Mouse (Mus musculus) CD8-positive naive resting alpha-beta T cell, adult 2 months (primary cell): ENCODE results near the gene Mkrn2.

ENCODE experiments used
- DNase-seq, 2 experiments: peaks; one replicate each; pipeline ENCODE4 v3.0.0; 2022; ENCODE audit warnings: low read depth in 2 of 2, low spot score in 2 of 2

Mkrn2 gene

DNA sequence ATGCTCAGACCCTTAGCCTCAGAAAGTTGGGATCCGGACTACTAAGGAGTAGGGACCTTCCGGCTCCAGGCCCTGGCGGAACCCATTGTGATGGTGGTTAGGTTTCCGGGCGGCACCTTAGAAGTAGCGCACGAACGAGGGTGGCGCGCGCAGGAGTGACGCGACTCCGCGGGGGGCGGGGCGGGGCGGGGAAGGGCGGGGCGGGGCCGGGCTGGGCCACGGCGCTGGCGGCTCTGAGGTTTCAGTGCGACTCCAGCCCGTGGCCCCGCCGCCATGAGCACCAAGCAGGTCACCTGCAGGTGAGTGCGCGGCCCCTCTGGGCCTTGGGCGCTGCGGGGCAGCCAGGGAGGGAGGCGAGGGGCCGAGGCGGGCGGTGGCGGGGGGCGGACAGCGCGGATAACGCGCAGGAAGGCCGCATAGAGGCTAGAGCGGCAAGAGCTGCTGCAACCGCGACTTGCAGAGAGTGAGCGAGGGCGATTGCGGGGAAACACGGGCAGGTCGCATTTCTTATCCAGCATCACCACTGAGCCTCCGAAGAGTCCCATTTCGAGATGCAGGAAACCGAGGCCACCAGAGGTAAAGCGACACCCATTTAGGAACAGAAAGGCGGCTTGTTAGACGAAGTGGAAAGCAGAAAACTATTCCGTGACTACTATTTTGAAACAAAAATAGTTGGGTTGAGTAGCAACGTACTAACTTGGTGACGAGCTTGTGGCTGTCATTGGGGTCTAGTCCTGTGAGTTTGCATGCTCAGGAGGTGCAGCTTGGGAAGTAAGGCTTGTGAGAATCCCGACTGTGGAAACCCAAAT lies at the start of gene Mkrn2:
Mkrn2 (plus strand) TSS at position 188 of the 809 bp plus-strand sequence.
- peak; percentile 78 to 79 for DNase-seq

DNA sequence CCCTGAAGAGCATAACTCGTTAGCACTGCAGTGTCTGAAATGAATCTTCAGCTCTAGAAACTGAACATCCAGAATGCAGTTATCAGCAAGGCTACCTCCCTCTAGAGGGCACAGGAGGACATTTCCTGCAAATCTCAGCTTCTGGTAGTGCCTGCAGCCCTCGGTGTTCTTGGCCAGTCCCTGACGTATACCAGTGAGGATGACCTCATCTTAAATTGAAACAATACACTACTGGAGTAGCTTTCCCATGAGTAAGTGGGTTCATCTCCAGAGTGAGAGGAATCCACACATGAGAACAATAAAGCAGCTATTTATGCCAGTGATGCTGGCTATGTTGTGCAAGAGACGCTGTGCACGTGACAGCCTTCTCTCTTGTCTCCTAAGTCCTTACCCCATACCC lies 46.2 kb upstream of the Mkrn2 start:
- DNase-seq, result no peak

DNA sequence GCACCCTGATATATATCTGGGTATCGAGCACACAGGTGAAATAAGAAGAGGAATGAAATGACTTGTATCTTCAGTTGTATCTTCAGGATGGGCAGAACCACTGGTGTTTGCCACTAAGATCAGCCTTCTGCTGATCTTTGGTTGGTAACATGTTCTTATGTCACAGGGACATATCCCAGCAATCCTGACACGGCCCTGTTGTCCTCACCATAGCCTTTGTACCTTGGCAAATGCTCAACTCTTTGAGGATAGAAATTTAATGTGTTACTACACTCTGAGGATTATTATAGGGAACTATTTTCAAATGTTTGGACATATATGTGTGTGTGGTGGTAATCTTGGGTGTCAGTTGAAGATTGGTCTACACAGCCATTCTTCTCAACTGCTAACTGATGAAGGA lies 43.5 kb upstream of the Mkrn2 start:
- no peak for DNase-seq

DNA sequence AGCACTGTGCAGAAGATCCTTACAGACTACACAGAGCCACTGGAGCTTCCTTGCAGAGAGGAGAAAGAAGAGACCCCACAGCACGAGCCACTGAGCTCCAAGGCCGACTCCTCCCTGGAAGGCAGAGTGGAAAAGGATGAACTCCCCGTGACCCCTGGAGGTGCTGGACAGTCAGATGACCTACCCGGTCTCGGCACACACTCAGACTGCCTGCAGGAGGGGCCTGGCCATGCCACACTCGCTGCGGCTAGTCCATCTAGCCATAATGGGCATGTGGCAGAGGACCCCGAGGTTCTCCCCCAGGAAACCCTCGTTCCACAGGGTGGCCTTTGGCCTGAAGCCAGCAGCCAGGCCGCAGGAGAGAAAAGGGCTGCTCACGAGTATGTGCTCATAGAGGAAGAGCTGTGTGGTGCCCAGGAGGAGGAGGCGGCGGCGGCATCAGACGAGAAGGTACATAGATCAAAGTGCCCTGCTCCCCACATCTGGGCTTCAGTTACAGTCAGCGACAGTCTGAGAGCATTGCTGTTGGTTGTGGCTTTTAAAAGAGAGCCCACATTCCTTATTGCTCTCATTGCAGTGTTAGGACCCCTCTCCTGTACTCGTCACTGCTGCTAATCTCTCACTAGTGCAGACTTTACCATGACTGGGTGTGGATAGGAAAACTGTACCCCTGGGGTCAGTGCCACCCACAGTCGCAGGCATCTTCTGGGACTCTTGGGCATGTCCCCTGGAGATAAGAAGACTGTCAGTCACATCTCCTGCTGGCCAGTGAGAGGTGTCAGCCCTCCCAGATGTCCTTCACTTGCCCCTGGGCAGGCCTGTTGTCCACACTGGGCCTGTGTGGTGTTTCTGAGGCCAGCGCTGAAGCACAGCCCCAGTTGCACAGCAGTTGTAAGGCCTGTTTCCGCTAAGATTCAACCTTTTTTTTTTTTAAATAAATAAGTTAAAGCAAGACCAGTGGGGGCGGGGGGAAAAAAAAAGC lies 41.8 kb upstream of the Mkrn2 start:
- peak in 1 of 2 experiments; percentile 6 for DNase-seq

DNA sequence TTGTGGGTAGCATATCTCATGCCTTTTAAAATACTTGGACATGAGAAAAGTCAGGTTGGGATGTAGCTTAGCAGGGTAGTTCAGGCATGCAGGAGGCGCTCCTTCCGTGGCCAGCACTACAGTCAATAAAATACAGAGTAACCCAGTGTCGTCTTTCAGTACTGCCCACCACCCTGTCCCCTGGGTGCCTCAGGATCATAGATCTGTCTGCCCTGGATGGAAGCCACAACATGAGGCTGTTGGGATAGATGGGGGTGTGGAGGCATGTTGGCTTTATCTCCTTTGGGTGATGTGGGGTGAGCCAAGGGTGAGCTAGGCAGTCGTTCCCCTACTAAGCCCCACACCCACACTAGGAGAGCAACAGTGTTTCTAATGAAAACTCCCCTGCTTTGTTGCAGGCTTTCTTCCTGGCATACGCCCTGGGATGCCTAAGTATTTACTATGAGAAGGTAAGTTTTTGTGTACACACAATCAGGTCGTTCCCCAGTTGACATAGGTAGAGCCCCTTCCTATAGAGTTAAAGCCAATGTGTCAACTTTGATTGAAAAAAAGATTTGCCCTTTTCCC lies 36.1 kb upstream of the Mkrn2 start:
- no peak for DNase-seq

DNA sequence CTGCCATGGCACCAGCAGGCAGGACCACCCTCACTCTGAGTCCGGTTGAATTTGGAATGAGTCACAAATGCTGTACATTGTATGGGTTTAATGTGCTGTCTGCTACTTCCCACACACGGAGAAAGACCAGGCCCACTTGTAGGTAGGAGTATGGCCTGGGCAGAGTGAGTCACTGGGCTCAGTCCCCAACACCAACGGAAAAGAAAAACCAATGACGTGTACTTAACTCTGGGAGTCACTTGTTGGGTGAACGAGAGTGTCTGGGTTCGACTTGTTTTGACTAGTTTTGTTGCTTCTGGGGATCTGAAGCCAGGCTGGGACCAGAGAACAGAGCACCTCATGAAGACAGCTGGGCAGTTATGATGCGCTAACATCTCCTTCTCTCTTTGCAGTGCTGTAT lies 27.5 kb upstream of the Mkrn2 start:
- DNase-seq, result no peak

DNA sequence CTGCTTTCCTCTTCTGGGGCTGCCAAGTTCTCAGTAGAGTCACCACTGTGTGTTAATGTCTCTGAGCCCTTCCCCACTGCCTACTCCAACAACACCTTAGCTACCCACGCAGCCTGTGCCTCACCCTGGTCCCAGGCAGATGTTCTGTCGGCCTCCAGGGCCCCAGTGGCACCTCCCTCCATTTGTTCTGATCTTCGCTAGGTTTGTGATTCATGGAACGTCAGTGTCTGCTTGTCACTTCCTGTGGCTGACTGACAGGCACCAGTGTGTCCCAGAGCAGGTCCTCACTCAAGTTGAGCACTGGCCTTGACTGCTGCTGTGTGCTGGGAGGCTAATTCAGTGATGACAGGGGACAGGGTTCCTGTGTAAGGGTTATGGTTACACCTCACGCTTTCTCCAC lies 24.3 kb upstream of the Mkrn2 start:
- no peak for DNase-seq

DNA sequence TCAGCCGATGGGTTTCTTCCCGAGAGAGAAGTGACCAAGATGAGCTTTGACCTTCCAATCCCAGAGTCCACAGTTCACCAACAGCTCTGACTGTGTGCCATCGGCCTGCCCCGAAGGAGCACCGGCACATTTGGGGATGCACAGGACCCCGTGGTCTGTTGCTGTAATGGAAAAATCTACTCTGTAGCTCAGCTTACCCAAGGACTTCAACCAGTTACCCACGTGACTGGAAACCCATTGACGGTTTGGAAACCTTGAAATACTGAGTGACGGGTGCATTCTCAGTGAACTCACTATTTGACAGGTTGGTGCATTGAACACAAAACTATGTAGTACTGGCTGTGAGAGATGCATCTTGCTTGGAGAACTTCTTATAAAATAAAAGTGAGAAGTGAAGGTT lies 23.8 kb upstream of the Mkrn2 start:
- DNase-seq, result no peak

DNA sequence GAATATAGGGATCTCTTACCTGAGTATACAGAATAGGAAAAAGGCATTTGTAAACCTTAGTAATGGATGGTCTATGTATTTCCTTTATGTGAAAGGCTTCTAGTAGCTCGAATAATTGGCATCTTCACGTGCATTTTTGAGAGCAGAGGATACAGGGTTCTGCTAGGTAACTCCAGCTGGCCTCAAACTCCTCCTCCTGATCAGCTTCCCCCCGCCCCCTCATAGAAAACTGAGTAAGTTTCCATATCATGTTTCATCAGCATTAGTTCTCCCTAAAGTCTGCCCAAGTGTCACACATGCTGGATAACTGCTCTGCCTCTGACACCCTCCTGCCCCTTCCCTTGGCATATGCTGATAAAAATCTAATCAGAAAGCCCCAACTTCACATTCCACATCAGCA lies 20.9 kb upstream of the Mkrn2 start:
- no peak for DNase-seq

DNA sequence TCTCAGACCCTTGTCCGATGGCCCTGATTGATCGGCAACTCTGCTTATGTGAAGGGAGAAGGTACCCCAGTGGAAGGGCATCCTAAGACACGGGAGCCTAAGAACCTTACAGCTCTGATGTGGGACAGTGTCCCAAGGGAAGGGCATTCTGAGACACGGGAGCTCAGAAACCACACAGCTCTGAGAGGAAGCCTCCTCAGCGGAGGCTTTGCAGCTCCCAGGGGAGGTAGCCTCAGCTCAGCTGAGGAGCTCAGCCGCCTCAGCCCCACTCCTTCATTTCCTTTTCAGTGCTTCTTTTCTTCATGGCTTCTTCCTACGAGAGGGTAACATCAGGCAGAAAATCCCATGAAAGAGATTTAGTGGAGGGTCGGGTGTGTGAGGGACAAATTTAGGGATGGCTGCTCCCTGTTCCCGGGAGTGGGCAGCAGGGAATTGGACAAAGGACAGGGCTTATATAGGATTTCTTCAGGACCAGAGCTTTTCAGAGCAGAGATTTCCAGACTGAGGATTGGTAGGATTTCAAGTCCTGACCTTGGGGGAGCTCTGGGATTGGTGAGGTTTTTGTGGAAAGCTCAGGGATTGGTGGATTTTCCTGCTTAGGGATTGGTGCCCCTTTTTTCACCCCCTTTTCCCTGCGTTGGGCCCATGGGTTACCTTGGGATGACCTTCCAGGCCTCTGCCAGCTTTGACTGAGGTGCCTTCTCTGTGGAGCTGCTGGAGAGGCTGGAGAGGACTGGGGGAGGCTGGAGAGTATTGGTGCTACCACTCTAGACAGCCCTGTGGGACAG lies 19.2 kb upstream of the Mkrn2 start:
- DNase-seq, result no peak

DNA sequence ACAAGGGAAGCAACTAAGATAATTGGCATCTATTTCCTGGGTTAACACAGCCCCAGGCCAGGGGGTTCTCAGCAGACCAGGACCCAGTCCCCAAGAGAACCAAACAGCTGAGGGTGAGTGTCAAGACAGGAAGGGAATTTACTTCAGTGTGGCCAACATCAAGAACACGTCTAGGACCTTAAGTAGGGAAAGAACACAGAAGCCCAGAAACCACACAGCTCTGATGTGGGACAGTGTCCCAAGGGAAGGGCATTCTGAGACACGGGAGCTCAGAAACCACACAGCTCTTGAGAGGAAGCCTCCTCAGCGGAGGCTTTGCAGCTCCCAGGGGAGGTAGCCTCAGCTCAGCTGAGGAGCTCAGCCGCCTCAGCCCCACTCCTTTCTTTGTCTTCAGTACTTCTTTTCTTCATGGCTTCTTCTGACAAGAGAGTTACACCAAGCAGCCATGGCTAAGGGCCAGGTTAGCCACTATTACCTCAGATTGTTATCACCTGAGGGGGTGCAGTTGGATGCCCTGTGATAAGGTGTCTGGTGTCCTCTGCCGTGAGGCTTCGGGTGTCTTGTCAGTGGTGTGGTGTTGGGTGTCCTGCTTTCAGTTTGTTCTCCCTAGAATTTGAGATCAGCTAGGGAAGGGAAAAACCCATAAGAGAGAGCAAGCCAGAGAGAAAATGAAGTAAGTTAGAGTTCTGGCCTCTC lies 18.1 kb upstream of the Mkrn2 start:
- DNase-seq, result no peak

DNA sequence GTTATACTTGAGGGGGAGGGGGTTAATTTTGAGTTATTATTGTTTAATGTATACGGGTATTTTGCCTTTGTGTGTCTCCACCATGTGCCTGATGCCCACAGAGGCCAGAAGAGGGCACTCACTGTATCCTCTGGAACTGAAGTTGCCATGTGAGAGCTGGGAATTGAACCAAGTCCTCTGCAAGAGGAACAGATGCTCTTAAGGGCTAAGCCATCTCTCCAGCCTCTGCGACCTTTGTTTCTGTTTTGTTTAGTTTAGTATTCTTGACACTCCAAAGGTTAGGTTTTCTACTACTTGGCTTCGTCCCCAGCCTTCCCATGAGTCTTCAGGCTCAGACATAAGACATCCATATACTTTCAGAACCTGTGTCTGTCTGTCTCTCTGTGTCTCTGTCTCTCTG lies 17.5 kb upstream of the Mkrn2 start:
- DNase-seq, result no peak

DNA sequence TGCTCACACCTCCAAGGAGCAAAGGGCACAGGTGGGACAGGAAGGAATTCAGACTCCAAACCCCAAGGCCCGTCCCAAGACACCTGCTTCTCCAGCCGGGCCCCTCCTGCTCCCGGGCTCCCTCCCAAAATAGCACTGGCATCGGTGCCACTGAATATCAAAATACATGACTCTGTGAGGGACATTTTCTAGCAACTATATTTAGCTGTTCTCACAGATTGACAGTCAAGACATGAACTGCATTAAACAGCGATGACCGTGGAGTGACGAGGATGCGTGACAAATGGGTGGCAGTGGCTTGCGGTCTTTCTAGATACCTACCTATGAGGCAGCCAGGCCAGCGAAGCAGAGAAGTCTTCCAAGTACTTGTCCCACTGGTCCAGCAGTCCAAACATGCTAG lies 15.4 kb upstream of the Mkrn2 start:
- no peak for DNase-seq

DNA sequence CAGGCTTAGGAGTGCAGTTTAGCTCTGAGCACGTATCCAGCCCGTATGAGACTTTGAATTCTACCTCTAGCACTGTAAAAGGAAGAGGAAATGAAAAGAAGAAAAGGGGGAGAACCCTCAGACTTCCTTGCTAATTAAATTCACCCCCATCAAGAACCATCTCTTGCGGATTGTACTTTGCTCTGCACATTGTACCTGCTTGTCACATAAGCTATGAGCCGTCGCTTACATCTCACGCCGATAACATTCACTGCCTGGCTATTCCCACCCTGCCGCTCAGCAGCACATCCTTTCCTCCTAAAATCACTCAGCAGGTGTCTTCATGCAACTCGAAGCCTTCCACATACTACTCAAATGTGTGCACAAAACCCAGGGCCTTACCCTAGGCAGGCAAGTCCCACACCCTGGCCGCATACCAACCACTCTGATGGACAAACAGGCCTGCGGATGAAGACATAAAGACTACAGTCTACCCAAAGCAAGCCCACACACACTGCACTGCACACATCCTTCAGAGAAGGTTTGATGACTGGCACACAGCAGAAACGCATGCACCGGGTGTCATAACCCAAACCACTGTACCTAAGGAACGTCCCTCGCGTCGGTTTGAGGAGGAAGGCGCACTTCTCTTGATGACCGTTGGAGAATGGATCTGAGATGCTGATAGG lies 9.9 kb upstream of the Mkrn2 start:
- no peak for DNase-seq

DNA sequence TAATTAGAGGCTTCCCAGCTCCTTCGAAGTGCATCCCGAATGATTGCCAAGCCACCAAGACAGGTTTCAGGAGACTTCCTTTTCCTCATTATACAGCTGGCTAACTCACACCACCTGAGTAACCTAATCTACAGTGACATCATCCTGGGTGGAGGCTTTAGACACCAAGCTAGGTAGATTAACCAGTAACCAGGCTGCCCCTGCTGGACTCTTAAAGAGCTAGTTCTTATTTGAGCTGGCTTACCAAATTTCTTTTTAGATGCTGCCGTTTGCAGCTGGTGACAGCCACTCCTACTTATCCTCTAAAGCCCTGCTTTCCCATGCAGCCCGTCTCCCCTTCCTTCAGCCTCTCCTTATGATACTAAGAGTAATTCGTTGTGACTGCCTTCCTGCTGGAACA lies 9.2 kb upstream of the Mkrn2 start, which contains the start of gene Mkrn2os:
Mkrn2os (minus strand) TSS at position 119 of the 400 bp plus-strand sequence.
- no peak for DNase-seq

DNA sequence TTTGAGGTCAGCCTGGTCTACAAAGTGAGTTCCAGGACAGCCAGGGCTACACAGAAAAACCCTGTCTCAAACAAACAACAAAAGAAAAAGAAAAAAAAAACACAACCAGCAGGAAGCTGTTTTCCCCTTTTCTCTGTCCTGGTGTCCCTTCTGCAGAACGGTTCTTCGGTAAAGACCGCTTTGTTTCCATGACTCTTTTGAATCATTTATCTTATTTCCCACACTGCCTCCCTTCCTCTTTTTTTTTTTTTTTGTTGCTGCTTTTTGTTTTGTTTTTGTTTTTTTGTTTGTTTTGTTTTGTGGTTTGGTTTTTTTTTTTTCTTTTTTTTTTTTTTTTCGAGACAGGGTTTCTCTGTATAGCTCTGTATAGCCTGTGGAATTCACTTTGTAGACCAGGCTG lies 8.4 kb upstream of the Mkrn2 start:
- no peak for DNase-seq

DNA sequence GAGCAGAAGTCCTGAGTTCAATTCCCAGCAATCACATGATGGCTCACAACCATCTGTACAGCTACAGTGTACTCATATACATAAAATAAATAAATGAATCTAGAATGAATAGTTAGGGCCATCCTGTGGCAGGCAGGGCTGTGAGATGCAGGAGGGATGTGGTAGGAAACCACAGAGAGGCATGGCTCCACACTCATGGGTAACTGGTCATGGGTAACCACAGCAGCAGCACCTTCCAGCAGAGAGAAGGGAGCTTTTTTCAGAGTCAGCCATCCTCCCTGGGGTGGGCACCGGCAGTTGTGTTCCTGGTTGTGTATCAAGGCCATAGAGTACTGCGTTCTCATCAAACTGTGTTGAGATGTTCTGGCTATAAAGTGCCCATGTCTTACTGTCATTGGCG lies 7.2 kb upstream of the Mkrn2 start:
- peak; percentile 40 to 41 for DNase-seq

DNA sequence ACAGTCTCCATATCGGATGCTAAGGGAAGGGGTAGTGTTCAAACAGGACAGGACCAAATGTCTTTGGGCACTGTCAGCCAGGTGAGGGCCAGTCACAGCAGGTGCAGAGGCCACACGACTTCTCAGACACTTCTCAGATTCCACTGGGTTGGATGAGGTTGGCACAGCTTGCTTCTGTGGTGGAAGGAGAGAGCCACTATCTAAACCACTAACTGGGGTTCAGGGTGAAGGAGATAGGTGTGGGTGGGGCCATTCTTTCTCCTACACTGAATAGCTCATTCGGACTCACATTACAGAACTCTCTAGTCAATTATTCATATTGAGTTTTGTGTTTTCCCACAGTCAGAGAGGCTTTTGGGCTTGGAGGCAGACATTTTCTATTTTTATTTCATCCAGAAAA lies 6.0 kb upstream of the Mkrn2 start:
- no peak for DNase-seq

DNA sequence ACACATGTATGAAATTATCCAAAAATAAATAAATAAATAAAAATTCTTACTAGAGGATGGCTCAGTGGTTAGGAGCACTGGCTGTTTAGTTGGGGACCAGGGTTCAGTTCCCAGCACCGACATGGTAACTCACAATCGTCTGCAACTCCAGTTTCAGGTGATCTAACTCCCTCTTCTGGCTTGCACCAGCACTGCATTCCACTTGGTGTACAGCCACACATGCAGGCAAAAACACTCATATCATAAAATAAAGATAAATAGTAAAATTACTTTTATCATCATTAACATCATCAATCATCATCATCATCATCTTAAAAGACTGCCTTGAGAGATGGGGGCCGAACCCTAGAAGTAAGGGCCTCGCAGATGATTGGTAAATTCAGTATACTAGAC lies 384 bp upstream of the Mkrn2 start:
- no peak for DNase-seq

DNA sequence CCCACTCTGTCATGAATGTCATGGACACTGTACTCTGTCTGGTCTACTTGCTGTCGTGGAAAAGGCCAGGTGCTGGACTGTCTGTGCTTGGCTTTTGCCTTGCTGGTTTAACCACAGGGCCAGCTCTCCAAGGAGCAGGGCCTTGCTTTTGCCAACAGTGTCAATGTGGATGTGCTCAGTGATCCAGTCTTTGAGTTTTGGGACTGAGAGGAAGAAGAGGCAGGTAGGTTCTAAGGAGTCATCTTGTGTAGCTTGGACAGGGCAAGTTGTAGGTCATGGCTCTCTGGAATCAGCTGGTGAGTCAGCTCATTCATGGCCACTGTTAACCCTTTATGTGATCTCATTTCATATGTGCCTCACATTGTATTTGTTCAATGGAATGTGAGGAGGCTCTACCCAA lies 4.8 kb downstream of the Mkrn2 start:
- DNase-seq, result no peak
